Mouse (Mus musculus): ENCODE results near the gene Zmym4.
"Not testable (repeated sequence)": the region's sequence is repeated elsewhere in the genome, so short reads cannot be mapped to it uniquely, and the experiment has no call there.

The Zmym4 gene

DNA sequence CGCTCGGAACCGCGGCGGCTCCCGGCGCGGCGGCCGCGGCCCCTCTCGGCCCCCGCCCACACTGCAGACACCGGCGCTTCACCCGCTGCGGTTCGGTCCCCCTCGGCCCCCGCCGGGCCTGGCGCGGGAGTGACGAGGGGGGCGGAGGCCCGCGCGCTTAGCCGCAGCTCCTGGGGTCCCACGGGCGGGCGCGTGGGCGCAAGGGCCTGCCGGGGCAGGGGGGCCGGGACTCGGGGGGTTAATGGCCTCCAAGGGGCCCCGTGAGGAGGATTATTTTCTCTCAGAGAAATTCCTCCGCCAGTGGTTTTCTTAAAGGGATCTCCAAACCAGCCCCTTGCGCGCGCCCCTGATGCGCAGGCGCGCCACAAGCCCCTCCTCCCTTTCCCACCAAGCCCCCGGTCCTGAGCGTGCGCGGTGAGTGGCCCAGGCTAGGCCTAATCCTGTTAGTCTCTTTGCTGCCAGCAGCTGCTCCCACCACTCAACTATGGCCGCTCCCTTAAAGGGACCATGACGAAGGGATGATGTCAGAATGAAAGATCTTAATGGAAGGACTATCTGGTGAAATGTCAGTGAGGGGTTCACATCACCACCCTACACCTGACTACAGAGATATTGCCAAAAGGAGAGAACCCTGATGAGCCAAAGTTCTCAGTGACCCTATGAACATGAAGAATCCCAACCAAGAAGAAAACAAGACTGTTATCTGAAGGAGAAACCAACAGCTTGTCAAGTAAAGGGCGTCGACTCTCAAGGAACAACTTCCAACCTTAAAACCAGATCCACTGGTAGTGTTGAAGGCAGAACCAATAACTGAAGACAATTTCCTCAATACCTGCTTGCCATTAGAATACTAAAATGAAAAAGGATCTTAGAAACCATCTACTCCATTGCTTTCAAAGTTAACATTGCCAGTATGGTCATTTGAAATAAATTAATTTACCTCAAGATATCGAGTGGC, at the start of gene Zmym4:
Gene Zmym4 (minus strand): TSS at position 272 of the 958 bp plus-strand sequence.
- peak; percentile 94 for DNase-seq

DNA sequence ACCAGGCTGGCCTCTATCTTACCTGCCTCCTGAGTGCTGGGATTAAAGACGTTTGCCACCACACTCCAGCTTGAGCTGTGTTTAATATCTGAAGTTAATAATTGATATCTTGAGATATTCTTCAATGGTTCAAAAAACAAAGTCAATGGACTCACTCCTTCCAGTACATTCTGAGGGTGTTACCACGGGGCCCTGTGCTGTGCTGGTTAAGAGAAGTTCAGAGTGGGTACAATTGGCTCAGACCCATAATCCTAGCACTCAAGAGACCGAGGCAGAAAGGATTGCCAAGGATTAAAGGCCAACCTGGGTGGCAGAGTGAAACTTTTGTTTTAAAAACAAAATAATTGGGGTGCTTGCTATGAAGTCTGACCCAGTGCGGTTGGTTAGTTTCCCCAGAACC, 48.4 kb upstream of the Zmym4 start:
- no peak for DNase-seq

DNA sequence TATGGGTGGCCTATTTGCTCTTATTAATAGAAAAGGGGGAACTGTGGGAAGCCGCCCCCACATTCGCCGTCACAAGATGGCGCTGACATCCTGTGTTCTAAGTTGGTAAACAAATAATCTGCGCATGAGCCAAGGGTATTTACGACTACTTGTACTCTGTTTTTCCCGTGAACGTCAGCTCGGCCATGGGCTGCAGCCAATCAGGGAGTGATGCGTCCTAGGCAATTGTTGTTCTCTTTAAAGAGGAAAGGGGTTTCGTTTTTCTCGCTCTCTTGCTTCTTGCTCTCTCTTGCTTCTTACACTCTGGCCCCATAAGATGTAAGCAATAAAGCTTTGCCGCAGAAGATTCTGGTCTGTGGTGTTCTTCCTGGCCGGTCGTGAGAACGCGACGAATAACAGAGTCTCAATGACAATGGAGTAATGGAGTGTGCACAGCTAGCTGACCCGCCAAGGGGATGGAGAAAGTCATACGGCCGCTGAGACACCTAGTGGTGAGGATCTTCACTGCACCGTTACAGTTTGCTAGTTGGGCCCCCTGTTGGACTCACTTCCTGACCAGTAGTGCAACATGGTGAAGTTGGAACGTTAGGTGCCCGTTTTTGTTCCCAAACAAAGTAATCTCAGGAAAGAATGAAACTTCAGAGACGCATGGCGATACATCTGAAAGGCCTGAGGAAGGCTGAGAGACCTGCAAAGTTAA, 47.5 kb upstream of the Zmym4 start:
- peak; percentile 76 for DNase-seq

GRCm38 (mm10) chr4:127005113-127005936, 37.4 kb upstream of the Zmym4 start:
- DNase-seq: peak; percentile 66

DNA sequence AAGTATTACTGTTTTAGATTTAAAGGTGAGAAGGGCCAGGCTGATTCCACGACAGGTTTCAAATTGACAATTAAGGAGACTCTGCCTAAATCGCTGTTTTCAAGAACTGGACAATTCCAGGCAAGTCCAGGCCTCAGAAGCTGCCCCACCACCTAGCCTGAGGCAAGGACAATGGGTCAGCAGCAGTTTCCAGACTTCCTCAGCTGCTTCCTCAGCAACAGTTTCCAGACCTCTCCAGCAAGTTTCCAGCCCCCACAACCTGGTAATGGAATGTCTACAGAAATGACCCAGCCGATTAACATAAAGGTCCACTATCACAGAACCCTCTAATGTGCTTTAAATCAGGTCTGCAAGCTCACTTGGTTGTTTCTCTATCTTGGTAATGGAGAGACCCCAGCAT, 36.4 kb upstream of the Zmym4 start:
- no peak for DNase-seq

GRCm38 (mm10) chr4:127000601-127001105, 32.7 kb upstream of the Zmym4 start:
- DNase-seq: no peak

- not testable (repeated sequence) for DNase-seq
Measured at GRCm38 (mm10) chr4:126999372-126999771, 31.4 kb upstream of the Zmym4 start.

GRCm38 (mm10) chr4:126992356-126992755, 24.4 kb upstream of the Zmym4 start:
- no peak for DNase-seq

DNA sequence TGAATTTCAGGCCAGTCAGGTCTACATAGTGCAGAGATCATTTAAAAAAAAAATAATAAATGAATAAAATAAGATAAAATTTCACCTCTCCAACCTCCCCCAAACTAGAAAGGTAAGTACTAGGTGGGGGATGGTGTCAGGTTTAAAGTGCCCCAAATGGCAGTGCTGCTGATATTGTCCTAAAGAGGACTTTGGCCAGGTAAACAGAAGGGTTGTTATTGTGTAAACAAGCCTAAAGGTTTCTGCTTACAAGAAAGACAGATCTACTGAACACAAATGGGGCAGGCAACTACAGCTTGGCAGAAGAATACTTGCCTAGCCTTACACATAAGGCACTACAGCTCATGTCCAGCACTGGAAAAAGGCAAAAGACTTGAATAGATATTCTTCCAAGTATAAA, 22.6 kb upstream of the Zmym4 start:
- no peak for DNase-seq

- DNase-seq: no peak
Measured at GRCm38 (mm10) chr4:126988503-126988902, 20.6 kb upstream of the Zmym4 start.

- no peak for DNase-seq
Measured at GRCm38 (mm10) chr4:126986768-126987167, 18.8 kb upstream of the Zmym4 start.

GRCm38 (mm10) chr4:126983736-126984525, 16.0 kb upstream of the Zmym4 start:
- not testable (repeated sequence) for DNase-seq

DNA sequence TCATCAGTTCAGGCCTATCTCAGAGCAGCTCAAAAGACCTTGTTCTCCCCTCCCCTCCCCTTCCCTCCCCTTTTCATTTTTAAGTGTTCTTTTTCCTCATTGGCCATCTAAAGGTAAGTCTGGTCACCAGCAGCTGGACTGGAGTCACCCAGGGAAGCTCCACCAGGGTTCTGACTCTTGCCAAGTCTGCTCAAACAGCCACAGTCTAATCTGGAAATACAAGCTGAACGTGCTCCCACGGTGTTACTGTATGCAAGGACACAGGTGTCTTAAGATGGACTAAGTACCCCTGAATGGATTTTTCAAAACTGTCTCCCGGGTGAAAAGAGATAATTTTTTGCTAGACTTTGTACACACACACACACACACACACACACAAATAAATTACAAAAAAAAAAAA, 15.4 kb upstream of the Zmym4 start:
- DNase-seq: no peak

DNA sequence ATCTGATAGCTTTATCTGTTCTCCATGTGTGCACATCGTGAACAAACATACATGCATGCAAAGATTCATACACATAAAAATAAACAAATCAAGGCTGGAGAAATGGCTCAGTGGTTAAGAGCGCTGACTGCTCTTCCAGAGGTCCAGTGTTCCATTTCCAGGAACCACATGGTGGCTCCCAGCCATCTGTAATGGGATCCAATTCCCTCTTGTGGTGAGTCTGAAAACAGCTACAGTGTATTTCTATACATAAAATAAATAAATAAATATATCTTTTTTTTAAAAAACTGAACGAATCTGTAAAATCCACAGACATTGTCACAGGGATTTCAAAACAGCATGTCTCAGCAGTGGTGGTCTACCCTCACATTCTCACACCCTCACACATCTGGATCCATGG, 10.8 kb upstream of the Zmym4 start:
- DNase-seq: no peak

- DNase-seq: no peak
Measured at GRCm38 (mm10) chr4:126977467-126977866, 9.5 kb upstream of the Zmym4 start.

DNA sequence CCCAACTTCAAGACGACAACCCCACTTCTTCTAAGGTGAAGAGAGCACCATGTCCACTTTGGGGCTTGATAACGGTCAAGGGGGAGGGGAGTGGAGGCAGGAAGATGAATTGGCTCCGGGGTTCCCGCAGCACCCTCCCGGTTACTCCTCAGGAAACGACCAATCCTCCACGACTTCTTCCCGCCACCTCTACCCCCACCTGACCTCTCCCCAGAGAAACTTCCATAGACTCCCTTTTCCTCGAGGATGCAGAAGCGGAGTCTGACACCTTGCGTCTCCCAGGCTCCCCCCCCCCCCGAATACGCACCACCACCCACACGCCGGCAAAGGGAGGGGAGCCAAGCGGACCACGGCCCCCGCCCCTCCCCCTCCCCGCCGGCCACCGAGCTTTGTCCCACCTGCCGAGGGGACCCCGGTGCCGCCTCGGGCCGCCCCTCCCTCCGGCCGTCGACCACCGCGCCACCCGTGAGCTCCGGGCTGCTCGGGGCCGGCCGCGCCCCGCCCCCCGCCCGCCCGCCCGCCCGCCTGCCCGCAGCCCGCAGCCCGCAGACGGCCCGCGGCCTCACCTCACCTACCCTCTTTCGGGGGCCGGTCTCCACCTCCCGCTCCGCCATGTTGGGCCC, 583 bp downstream of the Zmym4 start:
- DNase-seq: peak; percentile 5

GRCm38 (mm10) chr4:126958682-126959081, 9.3 kb downstream of the Zmym4 start:
- no peak for DNase-seq

GRCm38 (mm10) chr4:126958261-126958660, 9.7 kb downstream of the Zmym4 start:
- DNase-seq: no peak

GRCm38 (mm10) chr4:126957434-126957833, 10.5 kb downstream of the Zmym4 start:
- DNase-seq: no peak

- not testable (repeated sequence) for DNase-seq
Measured at GRCm38 (mm10) chr4:126950801-126951200, 17.1 kb downstream of the Zmym4 start.

DNA sequence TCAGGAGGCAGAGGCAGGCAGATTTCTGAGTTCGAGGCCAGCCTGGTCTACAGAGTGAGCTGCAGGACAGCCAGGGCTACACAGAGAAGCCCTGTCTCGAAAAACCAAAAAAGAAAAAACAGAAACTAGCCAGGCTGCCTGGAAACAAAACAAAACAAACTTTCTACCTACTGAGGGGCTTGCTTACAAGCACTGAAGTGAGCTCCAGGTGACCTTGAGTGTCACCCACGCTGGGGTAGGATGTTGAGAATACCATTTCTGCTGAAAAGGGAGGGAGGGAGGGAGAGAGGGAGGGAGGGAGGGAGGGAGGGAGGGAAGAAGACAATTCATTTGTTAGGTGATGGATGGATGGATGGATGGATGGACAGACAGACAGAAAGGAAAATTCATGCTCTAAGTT, 24.5 kb downstream of the Zmym4 start:
- DNase-seq: no peak

DNA sequence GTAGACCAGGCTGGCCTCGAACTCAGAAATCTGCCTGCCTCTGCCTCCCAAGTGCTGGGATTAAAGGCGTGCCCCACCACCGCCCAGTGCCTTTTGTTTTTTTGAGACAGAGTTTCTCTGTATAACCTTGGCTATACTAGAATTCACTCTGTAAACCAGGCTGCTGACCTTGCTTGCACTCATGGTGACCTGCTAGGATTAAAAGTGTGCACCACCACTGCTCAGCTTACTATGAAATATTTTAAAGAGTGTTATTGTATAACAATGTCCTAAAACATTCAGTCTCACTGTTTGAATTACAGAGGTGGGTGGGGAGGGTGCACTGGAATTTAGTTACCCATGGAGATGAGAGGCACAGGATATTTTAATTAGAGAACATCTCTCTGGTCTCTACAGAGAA, 25.1 kb downstream of the Zmym4 start:
- no peak for DNase-seq

Measured in right cerebral cortex, postnatal 25 days (tissue).